Mouse (Mus musculus) heart, embryonic 11.5 days (tissue): Measurements from ENCODE around the gene Selenoo. TPM values are rescaled to one million over a fixed set of nuclear protein-coding genes. Genes with fewer than 3 reads are reported as not detected.

Experiments
- ATAC-seq: fragments of 200-750 bp; cut with Nextera tagmentation; replicated peaks from 2 replicates; pipeline ENCODE4 v1.8.0; 2017; ENCODE audit warnings: moderate library complexity; ENCODE audit not compliant: insufficient number of reproducible peaks, low FRiP score, low TSS enrichment
- H3K27ac ChIP-seq: fragments of 300-500 bp; sonication (generic); 2 replicates; pipeline ENCODE4 v1.5.1; 2014; ENCODE audit warnings: mild to moderate bottlenecking, low read depth, low read length
- H3K27me3 ChIP-seq: fragments of 300-500 bp; sonication (generic); 2 replicates; pipeline ENCODE4 v1.6.1; 2014; ENCODE audit warnings: mild to moderate bottlenecking, low read length, mixed read lengths; ENCODE audit not compliant: control insufficient read depth, insufficient read depth
- H3K36me3 ChIP-seq: fragments of 300-500 bp; sonication (generic); 2 replicates; pipeline ENCODE4 v1.6.1; 2014; ENCODE audit warnings: mild to moderate bottlenecking, low read length, moderate library complexity, mixed read lengths; ENCODE audit not compliant: control insufficient read depth, insufficient read depth
- H3K4me1 ChIP-seq: fragments of 300-500 bp; sonication (generic); 2 replicates; pipeline ENCODE4 v1.6.1; 2014; ENCODE audit warnings: low read length; ENCODE audit not compliant: control insufficient read depth, insufficient read depth
- H3K4me2 ChIP-seq: fragments of 300-500 bp; sonication (generic); 2 replicates; pipeline ENCODE4 v1.6.1; 2014; ENCODE audit warnings: mild to moderate bottlenecking, moderate library complexity
- H3K4me3 ChIP-seq: fragments of 300-500 bp; sonication (generic); 2 replicates; pipeline ENCODE4 v1.5.1; 2014; ENCODE audit warnings: low read depth, low read length
- H3K9ac ChIP-seq: fragments of 300-500 bp; sonication (generic); 2 replicates; pipeline ENCODE4 v1.6.1; 2014; ENCODE audit warnings: mild to moderate bottlenecking, low read depth, low read length, moderate library complexity
- H3K9me3 ChIP-seq: fragments of 300-500 bp; sonication (generic); replicated peaks from 2 replicates; pipeline ENCODE4 v1.6.1; 2016; ENCODE audit warnings: low read length; ENCODE audit not compliant: control insufficient read depth
- WGBS: fragments of 180-500 bp; shearing (Covaris S2); extraction: QIAGEN DNeasy Blood & Tissue Kit; methylation state at CpG from one replicate; pipeline ENCODE4 v1.1.7; 2014; ENCODE audit not compliant: insufficient replicate concordance; 5-methylcytosine and 5-hydroxymethylcytosine counted together
- polyA plus RNA-seq: library from polyadenylated mRNA; unstranded; fragments of >200 nt; fragmentation: Nextera tagmentation; extraction: Ambion mirVana; gene quantifications from 2 replicates; pipeline ENCODE4 v1.2.1, GENCODE M21; 2014

Gene Selenoo
- polyA plus RNA-seq: 9.5 and 9.9 TPM in 2 replicates

- peak within 1 kb of the TSS; percentile 99 for H3K4me2 ChIP-seq
- ATAC-seq: peak; percentile 90
- no peaks in the 10 kb centered on the region for H3K9me3 ChIP-seq
- H3K4me3 ChIP-seq: peak within 1 kb of the TSS; percentile 98
- H3K36me3 ChIP-seq: peaks cover 16% of the 10 kb centered on the region
- WGBS: 2% methylated on average over 38 of the region's 38 CpGs
- peak within 1 kb of the TSS; percentile 87 for H3K9ac ChIP-seq
- peak within 1 kb of the TSS; percentile 46; the same call in 1 of the 2 replicates for H3K27ac ChIP-seq
- peaks cover 10% of the 10 kb centered on the region for H3K4me1 ChIP-seq
- H3K27me3 ChIP-seq: no peaks in the 10 kb centered on the region
Observed at GRCm38 (mm10) chr15:89088607-89089247, at the start of gene Selenoo. Selenoo (plus strand) TSS chr15:89089084.

- WGBS: 75% methylated on average over 5 of the region's 5 CpGs
- Histone ChIP-seq H3K4me1 (no peaks in the 10 kb centered on the region), H3K4me2 (no peak overlapping the region), H3K36me3 (peaks cover 14% of the 10 kb centered on the region), H3K4me3 (no peak overlapping the region), H3K27ac (no peak overlapping the region), H3K9ac (no peak overlapping the region), H3K27me3 (no peaks in the 10 kb centered on the region), H3K9me3 (no peaks in the 10 kb centered on the region; the same call in 1 of the 2 replicates)
- no peak for ATAC-seq
Observed at GRCm38 (mm10) chr15:89044381-89044780, 44.5 kb upstream of the Selenoo start.

- no peaks in the 10 kb centered on the region for H3K27me3 ChIP-seq
Observed at GRCm38 (mm10) chr15:89046356-89046755, 42.5 kb upstream of the Selenoo start.

GRCm38 (mm10) chr15:89054666-89055065 is 34.2 kb upstream of the Selenoo start:
- Histone ChIP-seq H3K4me3 (no peak overlapping the region), H3K27me3 (peaks cover 13% of the 10 kb centered on the region), H3K9me3 (no peaks in the 10 kb centered on the region), H3K36me3 (no peaks in the 10 kb centered on the region), H3K9ac (no peak overlapping the region), H3K4me2 (no peak overlapping the region), H3K4me1 (no peaks in the 10 kb centered on the region), H3K27ac (no peak overlapping the region)
- no peak for ATAC-seq
- WGBS: 82% methylated on average over 7 of the region's 7 CpGs

More at GRCm38 (mm10) chr15:89046356-89046755, 42.5 kb upstream of the Selenoo start:
- WGBS: 69% methylated on average over 4 of the region's 4 CpGs
- Histone ChIP-seq H3K9me3 (no peaks in the 10 kb centered on the region; the same call in 1 of the 2 replicates), H3K9ac (no peak overlapping the region), H3K36me3 (peaks cover 14% of the 10 kb centered on the region), H3K4me3 (no peak overlapping the region), H3K4me1 (no peaks in the 10 kb centered on the region), H3K27ac (no peak overlapping the region), H3K4me2 (no peak overlapping the region)
- no peak for ATAC-seq

GRCm38 (mm10) chr15:89058736-89059135 is 30.1 kb upstream of the Selenoo start:
- Histone ChIP-seq H3K9ac (peak overlapping the region; percentile 78; the same call in 1 of the 2 replicates), H3K4me1 (no peaks in the 10 kb centered on the region), H3K4me2 (peak overlapping the region; percentile 90), H3K9me3 (no peaks in the 10 kb centered on the region), H3K4me3 (peak overlapping the region; percentile 73), H3K27me3 (peaks cover 36% of the 10 kb centered on the region), H3K27ac (no peak overlapping the region), H3K36me3 (no peaks in the 10 kb centered on the region)
- 19% methylated on average over 6 of the region's 6 CpGs for WGBS
- no peak for ATAC-seq

- peak within 1 kb of the TSS; percentile 46 for H3K27ac ChIP-seq
- H3K36me3 ChIP-seq: no peaks in the 10 kb centered on the region
- peak within 1 kb of the TSS; percentile 73 for H3K4me3 ChIP-seq
- ATAC-seq: no peak
- peak within 1 kb of the TSS; percentile 90 for H3K4me2 ChIP-seq
- no peaks in the 10 kb centered on the region for H3K9me3 ChIP-seq
- peak within 1 kb of the TSS; percentile 78 for H3K9ac ChIP-seq
- 3% methylated on average over 31 of the region's 57 CpGs for WGBS
- H3K4me1 ChIP-seq: no peaks in the 10 kb centered on the region
- H3K27me3 ChIP-seq: peaks cover 36% of the 10 kb centered on the region
Observed at GRCm38 (mm10) chr15:89059161-89059931, 29.5 kb upstream of the Selenoo start, which contains the start of gene Panx2. Panx2 (plus strand) TSS chr15:89059734.

- ATAC-seq: 0 out of 2 replicates have a peak, but pooled peaks have one; percentile 45
- Histone ChIP-seq H3K27me3 (peaks cover 36% of the 10 kb centered on the region), H3K9ac (peak overlapping the region; percentile 78), H3K9me3 (no peaks in the 10 kb centered on the region), H3K36me3 (no peaks in the 10 kb centered on the region), H3K27ac (peak overlapping the region; percentile 46), H3K4me3 (peak overlapping the region; percentile 73), H3K4me1 (no peaks in the 10 kb centered on the region), H3K4me2 (peak overlapping the region; percentile 90)
- 3% methylated on average over 37 of the region's 48 CpGs for WGBS
Observed at GRCm38 (mm10) chr15:89060032-89060681, 28.7 kb upstream of the Selenoo start.

- H3K4me2 ChIP-seq: peak overlapping the region; percentile 90
- H3K9me3 ChIP-seq: no peaks in the 10 kb centered on the region
- peaks cover 41% of the 10 kb centered on the region for H3K27me3 ChIP-seq
- H3K4me1 ChIP-seq: no peaks in the 10 kb centered on the region
- WGBS: 82% methylated on average over 12 of the region's 12 CpGs
- peak overlapping the region; percentile 78; the same call in 1 of the 2 replicates for H3K9ac ChIP-seq
- H3K4me3 ChIP-seq: peak overlapping the region; percentile 73
- no peaks in the 10 kb centered on the region for H3K36me3 ChIP-seq
- no peak overlapping the region for H3K27ac ChIP-seq
- no peak for ATAC-seq
Observed at GRCm38 (mm10) chr15:89060811-89061460, 27.9 kb upstream of the Selenoo start.
